Mouse (Mus musculus) mouse trophoblast stem cell (cell line): ENCODE results near the gene Itgam.
"Not testable (repeated sequence)": the region's sequence is repeated elsewhere in the genome, so short reads cannot be mapped to it uniquely, and the experiment has no call there.

ENCODE experiments used
- in situ Hi-C, 2 experiments: fragments of 300-500 bp; cut with MseI, MboI; formaldehyde crosslinking; loops; 2 replicates in 1 of 2; 3 replicates in 1 of 2; pipeline ENCODE4 v1.15.1; 2025

Gene Itgam

DNA sequence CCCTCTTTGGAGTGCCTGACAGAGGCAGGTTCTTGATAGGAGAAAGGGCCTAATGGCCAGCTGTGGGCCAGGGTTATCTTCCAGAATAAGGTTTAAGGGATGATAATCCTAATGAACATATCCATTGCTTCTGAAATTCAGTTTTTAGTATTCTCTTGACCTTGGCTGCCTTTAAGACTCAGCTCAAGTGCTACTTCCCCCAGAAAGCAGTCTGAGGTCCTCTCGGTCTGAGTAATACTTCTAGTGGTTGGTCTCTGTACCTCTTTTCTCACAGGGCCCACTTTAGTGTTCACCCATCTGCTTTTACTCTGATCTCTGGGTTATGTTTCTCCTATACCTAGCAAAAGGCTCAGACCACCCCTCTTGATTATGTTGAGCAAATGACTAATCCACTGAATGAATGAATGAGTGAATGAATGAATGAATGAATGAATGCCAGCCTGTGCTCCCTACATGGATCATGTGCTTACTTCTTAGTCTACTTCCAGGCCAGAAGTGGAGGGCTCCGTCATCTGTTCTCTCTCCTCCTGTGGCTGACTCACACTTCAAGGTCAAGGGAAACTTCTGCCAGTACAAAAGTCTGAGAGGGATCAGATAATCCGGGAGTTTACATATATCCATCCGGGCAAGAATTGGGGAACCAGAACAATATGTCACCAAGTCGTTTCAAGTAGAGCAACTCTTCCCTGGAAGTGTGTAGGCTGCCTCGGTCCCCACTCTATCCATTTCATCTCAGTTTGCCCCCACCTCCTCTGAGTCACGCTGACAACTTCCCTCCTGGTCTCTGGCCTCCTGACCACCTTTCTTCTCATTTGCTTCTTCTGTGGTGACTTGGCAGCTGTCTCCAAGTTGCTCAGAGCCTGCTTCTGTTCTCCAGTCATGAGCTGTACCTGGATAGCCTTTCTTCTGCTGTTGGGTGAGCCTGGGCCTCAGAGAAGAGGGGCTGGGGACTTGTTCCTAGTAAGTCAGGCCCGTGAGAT lies 66.6 kb downstream of the Itgam start, which contains the start of gene Itgax:
Gene Itgax (plus strand): TSS at position 807 of the 980 bp plus-strand sequence.
- in situ Hi-C loops, result no loop called here

DNA sequence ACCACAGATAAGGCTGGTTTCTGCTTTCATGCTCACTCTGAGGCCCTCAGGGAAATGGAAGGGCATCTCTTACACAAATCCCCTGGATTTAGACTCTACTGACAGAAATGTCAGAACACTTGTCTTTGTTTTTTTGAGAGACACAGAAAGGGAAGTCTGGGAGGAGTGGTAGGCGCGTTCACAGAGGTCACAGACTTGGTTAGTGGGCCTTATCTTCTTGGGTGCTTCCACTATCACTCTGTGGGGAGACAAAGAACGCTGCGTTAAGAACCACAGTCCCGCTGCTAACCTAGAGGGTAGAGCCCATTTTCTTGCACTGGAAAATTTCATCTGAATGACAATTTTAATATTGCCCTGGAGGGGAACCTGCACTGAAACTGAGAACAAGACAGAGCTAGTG lies 69.7 kb downstream of the Itgam start:
- in situ Hi-C loops, result no loop called here

DNA sequence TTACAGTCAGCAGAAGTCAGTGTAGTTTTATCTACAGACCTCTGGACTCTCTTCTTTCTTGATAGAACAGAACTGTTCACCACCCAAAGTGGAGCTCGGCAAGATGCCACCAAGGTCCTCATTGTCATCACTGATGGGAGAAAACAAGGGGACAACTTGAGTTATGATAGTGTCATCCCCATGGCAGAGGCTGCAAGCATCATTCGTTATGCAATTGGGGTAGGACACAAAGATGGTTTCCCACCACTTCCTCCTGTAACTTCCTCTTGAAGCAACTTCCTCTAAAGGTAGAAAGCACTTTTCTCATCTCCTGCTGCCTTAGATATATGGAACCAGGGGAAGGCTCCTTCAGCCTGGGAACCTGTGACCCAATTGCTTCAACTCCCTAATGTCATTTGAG lies 71.2 kb downstream of the Itgam start:
- in situ Hi-C loops, result no loop called here

DNA sequence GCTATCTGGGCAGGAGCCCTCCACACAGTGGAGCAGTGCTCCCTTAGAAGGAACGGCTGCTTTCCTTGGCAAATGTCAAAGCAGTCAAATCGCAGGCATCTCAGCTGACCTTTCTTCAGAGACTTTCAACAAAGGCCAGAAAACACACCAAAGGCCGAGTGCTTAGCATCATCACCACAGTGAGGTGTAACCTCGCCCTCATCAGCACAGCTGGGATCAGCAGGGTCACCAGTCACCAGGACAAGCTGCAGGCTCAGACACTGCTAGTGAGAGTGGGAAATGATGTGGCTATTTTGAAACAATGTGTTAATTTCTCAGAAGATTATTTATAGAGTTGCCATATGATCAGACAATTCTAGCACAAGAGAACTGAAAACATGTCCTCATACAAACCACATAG lies 74.5 kb downstream of the Itgam start:
- in situ Hi-C loops, result no loop called here

DNA sequence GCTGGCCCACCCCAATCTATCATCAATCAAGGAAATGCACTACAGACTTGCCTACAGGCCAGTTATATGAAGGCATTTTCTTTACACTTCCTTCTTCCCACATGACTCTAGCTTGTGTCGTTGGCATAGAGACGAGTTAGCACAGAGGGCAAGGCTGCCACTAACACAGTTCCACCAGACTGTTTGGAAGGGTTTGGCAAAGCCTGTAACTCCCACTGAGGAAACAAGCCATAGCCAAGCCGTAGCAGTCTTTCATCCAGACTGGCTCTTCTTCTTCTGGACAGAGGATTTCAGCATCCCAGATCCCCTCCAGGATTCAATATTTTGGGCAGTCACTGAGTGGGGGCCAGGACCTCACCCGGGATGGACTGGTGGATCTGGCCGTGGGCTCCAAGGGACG lies 77.2 kb downstream of the Itgam start:
- in situ Hi-C loops, result no loop called here

DNA sequence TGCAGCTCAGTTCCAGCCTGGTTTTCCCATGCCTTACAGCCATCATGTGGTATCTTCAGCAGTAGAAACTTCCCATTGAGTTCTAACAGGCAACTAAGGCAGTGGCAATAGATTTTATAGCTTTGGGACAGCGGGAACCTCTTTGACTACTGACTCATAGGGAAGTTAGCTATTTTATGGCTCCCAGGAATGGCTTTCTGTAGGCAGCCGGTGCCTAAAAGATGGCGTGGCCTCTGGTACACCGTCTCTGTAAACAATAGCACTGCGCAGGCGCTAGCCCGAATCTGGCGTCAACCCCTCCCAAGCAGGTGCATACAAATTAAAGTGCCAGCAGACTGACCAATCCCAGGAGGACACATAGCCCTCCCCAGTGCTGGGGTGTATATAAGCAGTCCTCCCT lies 88.5 kb downstream of the Itgam start:
- in situ Hi-C loops, result no loop called here

DNA sequence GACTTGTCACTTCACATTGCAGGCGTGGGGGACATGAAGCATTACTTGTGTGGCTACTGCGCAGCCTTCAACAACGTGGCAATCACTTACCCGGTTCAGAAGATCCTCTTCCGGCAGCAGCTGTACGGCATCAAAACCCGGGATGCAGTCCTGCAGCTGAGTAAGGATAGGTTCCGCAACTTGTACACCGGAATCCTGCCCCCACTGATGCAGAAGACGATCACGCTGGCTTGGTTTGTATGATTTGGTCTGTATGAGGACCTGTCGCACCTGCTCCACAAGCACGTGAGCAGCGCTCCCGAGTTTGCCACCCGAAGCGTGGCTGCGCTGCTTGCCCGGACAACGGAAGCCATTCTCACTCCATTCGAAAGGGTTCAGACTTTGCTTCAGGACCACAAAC lies 91.6 kb downstream of the Itgam start, which contains the start of gene Itgad:
Gene Itgad (plus strand): TSS at position 301 of the 400 bp plus-strand sequence.
- in situ Hi-C loops, result no loop called here

DNA sequence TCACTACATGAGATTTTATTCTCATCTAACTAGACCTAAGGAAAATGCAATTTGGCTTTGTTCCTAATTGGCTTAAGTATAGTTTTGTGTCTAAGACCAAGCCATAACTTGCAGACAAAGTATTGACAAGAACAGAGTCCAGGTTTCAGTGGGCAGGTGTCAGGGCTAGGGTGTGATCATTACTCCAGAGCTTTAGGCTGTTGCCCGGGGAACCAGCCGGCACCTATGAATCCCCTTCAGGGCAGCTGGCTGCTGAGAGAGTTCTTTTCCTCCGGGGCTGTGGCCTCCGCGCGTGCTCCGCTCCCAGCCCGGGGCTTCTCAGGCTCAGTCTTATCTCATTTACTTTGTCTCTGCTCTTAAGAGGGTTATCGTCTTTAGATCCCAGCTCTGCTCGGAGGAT lies 92.5 kb downstream of the Itgam start:
- in situ Hi-C loops, result no loop called here

DNA sequence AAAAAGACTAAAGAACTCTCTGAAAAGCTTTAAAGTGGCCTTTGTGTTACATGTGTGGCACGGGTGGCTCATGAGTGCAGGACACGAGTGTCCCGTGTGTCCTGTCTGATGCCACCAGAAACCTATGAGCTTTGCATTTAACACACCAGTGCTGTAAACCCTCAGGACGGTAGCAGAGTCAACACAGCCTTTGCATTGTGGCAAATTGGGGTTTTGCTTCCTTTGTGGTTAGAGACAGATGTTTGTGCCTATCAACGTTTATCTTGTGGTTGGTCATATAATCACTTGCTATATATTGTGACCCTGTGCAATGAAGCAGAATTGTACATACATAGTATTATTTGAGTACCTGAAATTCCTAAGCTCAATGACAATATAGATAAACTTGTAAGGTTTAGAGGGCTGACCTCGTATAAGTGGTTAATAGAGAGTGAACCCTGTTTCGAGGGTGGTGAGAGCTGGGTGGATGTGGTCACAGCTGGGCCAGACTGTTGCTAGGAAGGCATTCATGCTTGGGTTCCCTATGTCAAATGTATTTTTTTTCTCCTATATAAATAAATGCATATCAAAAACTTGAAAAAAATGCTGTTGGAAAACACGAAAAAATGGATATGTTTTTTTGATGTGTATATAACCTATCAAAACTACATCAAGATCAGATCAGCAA lies 96.4 kb downstream of the Itgam start:
- in situ Hi-C loops, result not testable (repeated sequence)

DNA sequence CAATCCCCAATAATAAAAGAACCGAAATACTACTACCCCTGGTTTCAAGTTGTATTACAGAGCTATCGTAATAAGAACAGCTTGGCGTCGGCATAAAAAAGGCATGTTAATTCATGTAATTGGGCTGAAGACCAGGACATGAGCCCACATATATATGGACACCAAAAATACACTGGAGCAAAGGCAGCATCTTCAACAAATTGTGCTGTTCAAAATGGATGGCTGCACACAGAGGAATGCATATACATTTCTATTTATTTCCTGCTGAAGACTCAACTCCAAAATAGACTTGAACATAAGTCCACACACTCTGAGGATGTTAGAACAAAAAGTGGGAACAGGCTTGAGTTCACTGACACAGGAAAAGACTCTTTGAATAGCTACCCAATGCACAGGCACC lies 101.6 kb downstream of the Itgam start:
- in situ Hi-C loops, result no loop called here

DNA sequence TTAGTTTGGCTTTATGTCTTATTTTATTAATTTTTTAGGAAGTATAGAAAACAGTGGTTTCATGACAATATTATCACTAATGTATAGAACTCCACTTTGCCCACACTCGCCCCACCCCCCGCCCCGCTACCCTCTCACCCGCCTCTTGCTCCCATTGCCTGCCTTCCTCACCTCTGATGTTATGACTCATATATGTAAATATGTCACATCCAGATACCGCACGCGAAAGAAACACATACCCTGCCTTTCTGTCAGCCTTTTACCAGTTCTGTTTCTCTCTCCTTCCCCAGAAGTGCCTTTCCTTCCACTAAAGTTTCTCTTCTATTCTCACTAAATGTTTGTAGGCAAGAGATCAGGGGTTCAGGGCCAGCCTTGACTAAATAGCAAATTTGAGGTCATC lies 104.0 kb downstream of the Itgam start:
- in situ Hi-C loops, result no loop called here
